Mouse (Mus musculus) gastrocnemius, postnatal 10 days (tissue): Measurements from ENCODE around the gene Slc4a7. TPM values are rescaled to one million over a fixed set of nuclear protein-coding genes. Genes with fewer than 3 reads are reported as not detected.
"Not testable (repeated sequence)": the region's sequence is repeated elsewhere in the genome, so short reads cannot be mapped to it uniquely, and the experiment has no call there.

Experiments used
- DNase-seq: peaks from one replicate; pipeline ENCODE4 v3.0.0; 2021; ENCODE audit warnings: mixed read lengths
- total RNA-seq, 2 experiments: library from RNA; stranded (reverse); gene quantifications; 2 replicates each; pipeline ENCODE4 v1.2.3; 2021

The Slc4a7 gene
- total RNA-seq, 2 experiments from 2014 or later = 11.7 to 13.2 TPM

GRCm38 (mm10) chr14:14800332-14800731 is 98.3 kb downstream of the Slc4a7 start:
- DNase-seq = no peak

DNA sequence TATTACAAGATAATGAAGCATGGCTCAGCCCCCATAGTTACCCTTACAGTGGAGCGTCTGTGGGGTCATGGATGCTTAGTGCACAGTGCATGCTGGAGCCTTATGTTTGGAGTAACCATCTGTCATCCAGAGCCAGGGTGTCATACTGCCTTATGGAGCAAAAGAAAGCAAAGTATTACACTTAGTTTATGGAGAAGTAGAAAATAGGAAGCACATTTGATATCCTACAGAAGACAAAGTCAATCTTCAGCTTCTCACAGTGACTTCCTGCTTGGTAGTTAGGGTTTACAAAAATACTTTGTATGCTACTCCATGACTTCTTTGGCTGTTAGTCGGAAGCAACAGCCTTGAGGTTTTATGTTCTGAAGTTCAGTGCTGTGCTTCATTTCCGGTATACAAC is 98.7 kb downstream of the Slc4a7 start:
- DNase-seq = no peak

DNA sequence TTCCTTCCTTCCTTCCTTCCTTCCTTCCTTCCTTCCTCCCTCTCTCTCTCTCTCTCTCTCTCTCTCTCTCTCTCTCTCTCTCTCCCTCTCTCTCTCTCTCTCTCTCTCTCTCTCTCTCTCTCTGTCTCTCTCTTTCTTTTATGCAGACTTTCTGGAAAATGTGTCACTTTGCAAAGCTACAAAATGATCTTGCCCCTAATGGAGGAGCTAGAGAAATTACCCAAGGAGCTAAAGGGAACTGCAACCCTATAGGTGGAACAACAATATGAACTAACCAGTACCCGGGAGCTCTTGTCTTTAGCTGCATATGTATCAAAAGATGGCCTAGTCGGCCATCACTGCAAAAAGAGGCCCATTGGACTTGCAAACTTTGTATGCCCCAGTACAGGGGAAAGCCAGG is 101.0 kb downstream of the Slc4a7 start, which contains the start of gene Nek10:
Nek10 (plus strand) TSS at position 301 of the 400 bp plus-strand sequence.
- not testable (repeated sequence) for DNase-seq

GRCm38 (mm10) chr14:14803921-14804517 is 101.9 kb downstream of the Slc4a7 start:
- DNase-seq = no peak

DNA sequence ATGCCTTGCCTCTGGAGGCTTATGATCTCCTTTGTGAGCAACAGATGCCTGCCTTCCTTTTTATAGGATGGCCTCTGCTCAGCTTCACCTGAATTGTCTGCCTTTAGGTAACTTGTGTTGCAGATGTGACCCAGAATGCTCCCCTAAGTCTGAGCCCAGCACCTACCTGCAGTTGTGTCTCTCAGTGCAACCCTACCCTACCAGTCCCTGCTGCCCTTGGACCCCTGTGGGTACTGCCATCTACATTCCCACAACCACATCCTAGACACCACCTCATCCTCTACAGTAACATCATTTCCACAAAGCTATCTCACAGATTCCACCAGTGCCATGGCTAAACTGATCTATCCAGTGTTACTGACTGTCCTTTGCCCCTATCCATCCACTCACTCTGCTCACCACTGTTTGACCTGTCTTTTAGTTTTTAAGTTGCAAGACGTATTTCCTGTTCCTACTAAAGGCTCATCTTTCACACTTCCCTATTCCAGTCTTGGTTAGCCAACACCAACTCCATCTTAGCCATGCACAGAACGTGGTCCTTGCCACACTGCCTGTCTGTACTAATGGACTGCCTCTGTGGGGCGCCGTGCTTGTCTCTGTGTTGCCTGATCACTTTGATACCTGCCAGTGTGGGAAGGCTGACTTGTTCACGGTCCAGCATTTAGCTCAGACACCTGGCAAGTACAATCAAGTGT is 102.6 kb downstream of the Slc4a7 start:
- no peak for DNase-seq

DNA sequence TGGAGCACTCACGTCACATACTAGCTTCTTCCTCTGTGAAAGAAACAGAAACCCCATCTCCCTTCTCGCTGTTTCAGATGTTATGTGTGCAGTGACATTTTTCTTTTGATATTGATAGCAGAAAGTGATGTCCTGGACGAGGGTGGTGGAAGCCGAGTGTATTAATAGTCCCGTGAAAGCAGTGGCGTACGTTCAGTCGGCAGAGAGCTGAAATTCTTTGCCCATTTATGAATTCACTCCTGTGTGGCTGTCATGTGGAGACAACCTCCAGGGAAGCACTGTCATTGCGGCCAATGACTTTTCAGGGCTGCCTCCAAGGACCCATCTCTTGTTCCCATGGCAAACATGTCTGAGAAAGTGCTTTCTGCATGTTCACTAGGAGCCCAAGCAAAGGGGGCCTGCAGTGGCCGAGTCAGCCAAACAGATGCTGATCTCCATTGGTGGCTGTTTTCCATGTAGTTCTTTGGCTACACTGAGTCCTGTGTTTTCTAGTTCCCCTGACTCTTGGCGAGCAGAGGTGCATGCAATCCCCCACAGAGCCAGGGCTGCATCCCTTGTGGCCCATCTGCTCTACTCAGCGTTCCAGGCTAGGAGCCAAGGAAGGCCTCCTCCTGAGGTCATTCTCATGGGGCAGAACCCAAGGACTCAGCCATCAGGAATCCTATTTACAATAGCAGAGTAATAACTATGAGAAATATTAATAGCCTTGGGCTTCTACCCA is 130.6 kb downstream of the Slc4a7 start:
- DNase-seq = peak; percentile 74

DNA sequence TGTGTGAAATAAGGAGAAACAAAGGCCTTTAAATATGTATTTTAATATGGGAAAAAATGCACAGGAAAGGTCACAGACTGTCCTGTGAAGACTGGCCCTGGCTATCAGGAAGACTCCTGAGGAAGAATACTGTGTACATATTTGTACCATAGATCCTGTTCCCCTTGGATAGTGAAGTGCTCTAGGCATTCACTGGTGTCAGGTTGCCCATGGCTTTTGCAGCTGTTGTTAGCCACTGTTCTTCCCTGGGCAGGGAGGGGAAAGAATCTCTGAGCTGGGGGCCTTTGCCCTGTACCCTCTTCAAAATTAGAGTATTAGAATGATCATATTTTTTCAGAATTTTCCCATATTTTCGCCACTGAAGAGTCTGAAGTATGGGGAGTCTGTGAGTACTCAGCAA is 131.4 kb downstream of the Slc4a7 start:
- DNase-seq = no peak

- DNase-seq = no peak
These were observed 132.2 kb downstream of the Slc4a7 start for GRCm38 (mm10) chr14:14834266-14834665.

- DNase-seq = no peak
These were observed 135.5 kb downstream of the Slc4a7 start for GRCm38 (mm10) chr14:14837627-14838026.

- DNase-seq = no peak
These were observed 136.0 kb downstream of the Slc4a7 start for GRCm38 (mm10) chr14:14838109-14838508.

GRCm38 (mm10) chr14:14842734-14843530 is 140.9 kb downstream of the Slc4a7 start:
- no peak for DNase-seq

Other genes starting within 250 kb of the Slc4a7 start
- gene Nek10, start 101.1 kb downstream of the Slc4a7 start, total RNA-seq = under 1 TPM; 0.05 to 0.11 TPM